Mouse (Mus musculus): Measurements from ENCODE around the gene Mdfi.

- TF ChIP-seq CTCF (IDR thresholded peaks at IDR 0.05; ENCODE audit: low read depth, low read length) (no peak), POLR2A (IDR thresholded peaks at IDR 0.05; ENCODE audit: extremely low read depth, insufficient read depth, low read length) (no peak)
Observed at GRCm38 (mm10) chr17:47866037-47866436, 31.5 kb upstream of the Mdfi start.
